Mouse (Mus musculus) embryonic facial prominence, embryonic 14.5 days (tissue): ENCODE measurements around the gene Slc9a9. TPM values are rescaled to one million over a fixed set of nuclear protein-coding genes. Genes with fewer than 3 reads are reported as not detected.

Source experiments
- microRNA-seq: library from miRNA; unstranded; fragments of <30 nt; microRNA quantifications from one replicate; pipeline ENCODE4, GENCODE M21; 2016; ENCODE audit warnings: borderline number of aligned reads
- polyA plus RNA-seq: library from polyadenylated mRNA; unstranded; fragments of >200 nt; fragmentation: Nextera tagmentation; extraction: Ambion mirVana; gene quantifications from 2 replicates; pipeline ENCODE4 v1.2.1, GENCODE M21; 2014

Gene Slc9a9
- polyA plus RNA-seq, 1 experiment from 2014 or later, result 6.5 TPM

Small RNAs within 50 kb of the gene (microRNA-seq; reads per million reads assigned to microRNA genes)
- gene Mir7656, result 1.00 reads per million

Other genes starting within 250 kb of the Slc9a9 start
- gene 1190002N15Rik, start 131.8 kb upstream of the Slc9a9 start, polyA plus RNA-seq, result 26.7 and 32.6 TPM in 2 replicates